Mouse (Mus musculus): Measurements from ENCODE around the gene Nkap.
A peak's percentile ranks its signal among the peaks of the same experiment; 100 is the strongest.
"Not testable (repeated sequence)": the region's sequence is repeated elsewhere in the genome, so short reads cannot be mapped to it uniquely, and the experiment has no call there.

The Nkap gene

DNA sequence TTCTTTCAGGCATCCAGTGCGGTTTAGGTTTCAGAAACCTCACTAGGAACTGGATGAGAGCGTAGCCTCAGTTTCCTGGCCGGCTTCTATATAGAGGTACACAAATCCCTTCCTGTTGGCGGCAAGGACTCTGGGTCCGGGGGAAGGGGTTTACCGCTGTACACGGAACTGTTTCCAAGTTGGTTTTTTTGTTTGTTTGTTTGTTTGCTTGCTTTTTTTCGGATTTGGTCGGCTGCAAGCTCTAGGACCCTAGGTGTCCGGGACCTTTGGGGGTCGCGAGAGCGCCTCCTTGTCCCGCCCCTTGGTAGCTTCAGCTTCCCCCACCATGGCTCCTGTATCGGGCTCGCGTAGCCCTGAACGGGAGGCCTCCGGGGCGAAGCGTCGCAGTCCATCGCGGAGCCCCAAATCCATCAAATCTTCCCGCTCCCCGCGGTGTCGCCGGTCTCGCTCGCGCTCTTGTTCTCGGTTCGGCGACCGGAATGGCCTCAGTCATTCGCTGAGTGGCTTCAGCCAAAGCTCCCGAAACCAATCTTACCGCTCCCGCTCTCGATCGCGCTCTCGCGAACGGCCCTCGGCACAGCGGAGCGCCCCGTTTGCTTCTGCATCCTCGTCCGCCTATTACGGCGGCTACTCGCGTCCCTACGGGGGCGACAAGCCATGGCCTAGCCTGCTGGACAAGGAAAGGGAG is at the start of gene Nkap:
Gene Nkap (plus strand): TSS at position 125 of the 688 bp plus-strand sequence.
- peak; percentile 45 to 47 for DNase-seq (ENCODE audit: low spot score in 2 of 2)

DNA sequence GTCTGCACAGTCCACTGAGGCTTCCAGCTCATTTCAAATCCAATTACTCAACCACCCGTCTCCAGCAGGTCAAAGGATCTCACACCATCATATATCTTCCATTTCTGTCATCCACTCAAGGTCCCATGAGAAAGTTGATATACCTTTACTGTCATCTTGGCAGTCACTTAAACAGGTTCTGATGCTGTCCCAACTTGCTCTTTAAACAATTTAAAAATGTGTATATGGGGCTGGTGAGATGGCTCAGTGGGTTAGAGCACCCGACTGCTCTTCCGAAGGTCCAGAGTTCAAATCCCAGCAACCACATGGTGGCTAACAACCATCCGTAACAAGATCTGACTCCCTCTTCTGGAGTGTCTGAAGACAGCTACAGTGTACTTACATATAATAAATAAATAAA is 46.2 kb upstream of the Nkap start:
- not testable (repeated sequence) for DNase-seq (ENCODE audit: low spot score in 2 of 2)

DNA sequence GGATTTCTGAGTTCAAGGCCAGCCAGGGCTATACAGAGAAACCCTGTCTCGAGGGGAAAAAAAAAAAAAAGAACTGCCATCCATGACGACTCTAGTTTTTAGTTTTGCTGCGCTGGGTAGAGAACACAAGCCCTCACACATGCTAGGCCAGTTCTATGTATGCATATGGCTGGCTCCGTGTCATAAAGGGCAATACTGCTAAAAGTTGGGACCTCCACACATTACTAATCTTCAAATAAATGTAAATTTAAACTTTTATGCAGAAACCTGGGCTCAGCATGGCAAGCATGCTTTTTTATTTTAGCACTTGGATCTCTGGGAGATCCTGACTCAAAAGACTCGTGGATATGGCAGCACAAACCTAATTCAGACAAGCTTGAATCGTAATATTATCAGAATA is 45.4 kb upstream of the Nkap start:
- no peak for DNase-seq (ENCODE audit: low spot score in 2 of 2)

DNA sequence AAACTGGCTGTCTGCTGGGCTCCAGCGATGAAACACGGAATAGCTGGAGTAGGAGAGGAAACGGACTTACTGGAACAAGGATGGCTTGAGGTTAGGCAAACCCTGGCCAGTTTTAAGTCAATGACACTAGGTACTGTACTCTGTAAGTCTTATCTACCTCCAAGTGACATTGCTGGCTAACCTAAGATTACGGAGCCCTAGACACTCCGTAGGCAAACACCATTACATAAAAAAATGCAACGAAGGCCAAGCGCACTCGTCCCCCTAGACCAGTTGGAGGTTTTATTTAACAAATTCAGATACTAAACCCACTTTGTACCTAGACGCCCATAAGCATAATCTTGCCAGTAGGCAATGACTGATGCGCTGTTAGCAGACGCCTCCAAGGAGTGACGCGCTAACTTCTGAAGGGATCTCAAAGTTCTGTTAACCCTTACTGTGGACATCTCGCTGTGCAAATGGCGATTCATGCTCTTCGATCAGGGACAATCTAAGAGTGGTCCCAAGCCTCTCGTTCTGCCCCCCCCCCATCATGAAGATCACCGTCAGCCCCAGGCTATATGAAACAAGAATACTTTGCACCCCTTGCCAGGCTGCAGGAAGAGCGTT is 42.2 kb upstream of the Nkap start:
- no peak for DNase-seq (ENCODE audit: low spot score in 2 of 2)

DNA sequence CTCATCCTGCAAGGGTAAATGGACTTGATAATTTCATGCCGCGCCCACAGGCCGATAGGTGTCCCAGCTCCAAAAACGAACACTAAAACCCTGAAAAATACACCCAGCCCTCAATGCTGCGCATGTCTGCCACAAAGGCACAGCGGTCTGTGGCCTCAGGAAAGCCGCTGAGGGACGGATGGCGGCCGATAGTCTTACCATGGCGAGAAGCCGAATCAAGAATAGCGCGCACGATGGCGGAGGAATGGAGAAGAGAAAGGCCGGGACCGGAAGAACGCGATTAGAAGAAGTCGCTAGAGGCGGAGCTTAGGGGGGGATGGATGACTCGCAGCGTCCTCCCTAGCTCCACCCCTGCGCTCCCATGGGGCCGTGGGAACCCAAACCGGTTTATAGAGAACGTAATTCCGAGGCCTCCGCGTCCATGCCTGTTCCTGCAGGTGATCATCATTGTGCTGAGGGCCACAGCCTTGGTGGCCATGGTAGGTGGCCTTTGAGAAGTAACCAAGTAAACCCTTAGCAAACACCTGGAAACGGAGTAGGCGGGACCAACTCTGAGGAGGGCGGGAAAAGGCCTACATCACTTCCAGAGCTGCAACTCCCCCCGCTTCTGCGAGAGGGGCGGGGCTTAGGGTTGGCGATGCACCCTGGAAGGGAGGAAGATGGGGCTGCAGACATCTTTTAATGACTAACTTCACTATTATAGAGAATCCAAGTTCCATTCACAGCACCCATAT is 41.5 kb upstream of the Nkap start, which contains the start of gene Rpl39:
Gene Rpl39 (minus strand): TSS at position 476 of the 734 bp plus-strand sequence.
- DNase-seq (ENCODE audit: low spot score in 2 of 2) = peak; percentile 68 to 80

DNA sequence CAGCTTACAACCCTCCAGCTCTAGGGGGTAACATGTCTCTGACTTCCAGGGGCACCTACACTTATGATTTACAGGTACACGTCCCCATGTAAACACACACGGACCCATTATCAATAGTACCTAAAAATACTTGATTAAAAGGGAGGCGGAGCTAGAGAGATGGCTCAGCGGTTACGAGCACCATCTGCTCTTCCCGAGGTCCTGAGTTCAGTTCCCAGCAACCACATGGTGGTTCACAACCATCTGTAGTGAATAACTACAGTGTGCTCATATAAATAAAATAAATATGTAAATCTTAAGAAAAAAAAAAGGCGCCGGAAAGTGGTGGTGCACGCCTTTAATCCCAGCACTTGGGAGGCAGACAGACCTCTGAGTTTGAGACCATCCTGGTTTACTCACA is 40.9 kb upstream of the Nkap start:
- no peak for DNase-seq (ENCODE audit: low spot score in 2 of 2)

DNA sequence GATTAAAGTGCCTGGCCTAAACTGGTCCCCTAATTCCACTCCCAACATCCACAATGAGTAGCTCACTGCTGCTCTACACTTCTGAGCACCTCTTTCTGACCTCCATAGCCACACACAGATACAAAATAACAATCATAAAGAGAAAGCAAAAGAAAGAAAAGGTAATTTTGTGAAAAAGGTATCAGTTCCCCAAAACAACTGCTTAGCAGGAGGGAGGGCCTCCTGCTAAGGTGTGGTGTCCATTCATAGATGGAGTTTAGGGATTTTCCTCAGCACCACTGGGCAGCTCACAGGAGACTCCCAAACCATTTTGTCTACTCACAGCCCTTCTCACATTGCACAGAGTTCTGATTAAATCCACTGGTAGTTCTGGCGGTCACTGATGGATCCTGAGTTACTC is 37.8 kb upstream of the Nkap start:
- no peak for DNase-seq (ENCODE audit: low spot score in 2 of 2)

DNA sequence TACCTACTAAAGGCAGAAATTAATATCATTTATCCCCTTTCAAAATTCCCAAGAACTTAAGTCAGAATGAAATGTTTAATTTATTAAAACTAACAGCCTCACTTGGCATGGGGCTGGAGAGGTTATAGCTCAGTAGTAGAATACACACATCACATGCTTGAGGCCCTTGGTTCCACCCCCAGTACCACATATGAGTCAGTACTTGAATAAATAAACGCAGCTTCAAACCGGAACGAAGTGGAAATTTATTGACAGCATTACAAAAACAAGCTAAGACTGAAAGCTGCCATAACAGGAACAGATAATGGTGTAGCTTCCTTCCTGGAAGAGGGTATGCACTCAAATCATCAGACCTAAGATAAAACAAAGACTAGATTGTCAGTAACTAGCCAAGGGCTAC is 35.1 kb upstream of the Nkap start:
- no peak for DNase-seq (ENCODE audit: low spot score in 2 of 2)

DNA sequence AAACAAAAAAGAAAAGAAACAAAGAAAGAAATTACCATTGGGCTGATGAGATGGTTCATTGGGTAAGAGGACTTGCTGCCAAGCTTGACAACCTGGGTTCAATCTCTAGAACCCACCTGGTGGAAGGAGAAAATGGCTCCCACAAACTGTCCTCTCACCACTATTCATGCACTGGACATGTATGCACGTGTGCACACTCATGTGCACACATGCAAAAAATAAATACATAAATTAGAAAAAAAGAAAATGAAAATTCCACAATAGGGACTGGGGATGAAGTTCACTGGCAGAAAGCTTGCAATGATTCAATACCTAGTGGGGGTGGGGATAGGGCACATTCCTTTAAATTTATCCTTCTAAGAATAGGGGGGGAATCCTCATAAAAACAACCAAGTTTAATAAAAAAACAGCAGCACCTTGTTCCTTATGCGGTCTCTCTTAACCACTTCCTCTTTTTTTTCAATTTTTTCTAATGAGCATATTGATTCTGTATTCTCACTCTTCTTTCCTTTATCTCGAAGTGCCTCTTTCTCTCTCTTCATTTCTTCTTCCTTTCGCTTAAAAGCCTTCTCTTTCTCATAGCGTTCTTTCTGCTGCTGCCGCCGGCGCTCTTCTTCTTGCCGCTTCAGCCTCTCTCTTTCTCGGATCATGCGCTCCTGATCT is 31.4 kb upstream of the Nkap start:
- DNase-seq (ENCODE audit: low spot score in 2 of 2) = no peak

DNA sequence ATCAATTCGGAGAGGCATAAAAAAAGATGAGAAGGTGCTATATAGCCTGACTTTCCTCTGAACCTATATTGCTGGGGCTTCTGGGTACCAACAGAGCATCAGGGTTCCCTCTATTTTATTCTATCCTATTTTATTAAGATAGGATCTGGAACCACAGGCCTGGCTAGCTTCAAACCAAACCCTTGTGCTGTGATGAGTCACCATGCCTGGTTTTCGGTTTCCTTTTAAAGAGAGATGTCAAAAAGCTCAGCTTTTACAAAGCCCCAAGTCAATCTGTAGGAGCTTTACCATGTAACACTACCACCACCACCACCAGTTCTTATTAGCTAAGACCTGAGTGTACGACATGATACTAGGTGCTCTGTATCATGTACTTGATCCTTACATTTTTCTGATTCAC is 27.9 kb upstream of the Nkap start:
- no peak for DNase-seq (ENCODE audit: low spot score in 2 of 2)

DNA sequence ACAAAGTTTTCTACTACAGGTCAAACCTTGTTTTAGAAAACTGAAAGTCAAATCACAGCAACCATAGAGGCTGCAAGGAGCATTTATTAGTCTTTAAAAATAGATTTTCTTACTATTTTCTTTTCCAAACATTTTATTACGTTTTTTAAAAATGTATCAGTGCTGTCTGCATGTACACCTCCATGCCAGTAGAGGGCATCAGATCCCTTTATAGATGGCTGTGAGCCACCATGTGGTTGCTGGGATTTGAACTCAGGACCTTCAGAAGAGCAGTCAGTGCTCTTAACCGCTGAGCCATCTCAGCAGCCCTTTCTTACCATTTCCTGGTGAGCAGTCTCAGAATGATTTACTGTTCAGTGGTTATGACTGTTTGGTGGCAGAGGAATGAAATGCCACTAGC is 22.8 kb upstream of the Nkap start:
- DNase-seq (ENCODE audit: low spot score in 2 of 2) = no peak

DNA sequence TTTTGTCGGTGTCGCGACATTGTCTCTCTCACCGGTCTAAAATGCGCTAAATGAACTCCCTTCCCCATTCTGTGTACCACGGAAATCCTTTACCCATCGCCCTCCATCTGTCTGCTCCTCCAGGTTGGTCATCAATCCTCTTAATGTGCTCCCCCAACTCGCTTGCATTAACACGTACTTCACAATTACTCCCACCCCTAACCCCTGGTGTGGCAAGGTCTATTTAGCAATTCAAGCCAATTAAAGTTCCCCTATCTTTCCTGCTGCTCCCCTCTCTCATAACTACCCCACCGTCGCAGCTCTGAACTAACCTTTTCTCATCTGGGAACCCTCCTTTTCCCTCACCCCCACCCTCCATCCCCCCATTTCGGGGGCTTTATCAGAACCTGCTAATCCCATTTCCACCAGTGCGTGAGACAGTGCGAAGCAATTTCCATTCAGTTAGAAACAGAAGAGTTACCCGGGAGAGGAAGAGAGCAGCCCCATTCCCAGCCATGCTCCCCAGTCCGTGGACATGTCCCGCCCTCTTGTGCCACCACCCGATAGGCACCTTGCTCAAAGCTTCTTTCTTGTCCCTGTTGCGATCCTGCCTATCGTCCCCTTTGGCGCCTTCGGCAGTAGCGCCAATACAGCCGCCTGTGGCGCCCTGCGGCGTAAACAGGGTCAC is 16.9 kb upstream of the Nkap start:
- DNase-seq (ENCODE audit: low spot score in 2 of 2) = no peak

DNA sequence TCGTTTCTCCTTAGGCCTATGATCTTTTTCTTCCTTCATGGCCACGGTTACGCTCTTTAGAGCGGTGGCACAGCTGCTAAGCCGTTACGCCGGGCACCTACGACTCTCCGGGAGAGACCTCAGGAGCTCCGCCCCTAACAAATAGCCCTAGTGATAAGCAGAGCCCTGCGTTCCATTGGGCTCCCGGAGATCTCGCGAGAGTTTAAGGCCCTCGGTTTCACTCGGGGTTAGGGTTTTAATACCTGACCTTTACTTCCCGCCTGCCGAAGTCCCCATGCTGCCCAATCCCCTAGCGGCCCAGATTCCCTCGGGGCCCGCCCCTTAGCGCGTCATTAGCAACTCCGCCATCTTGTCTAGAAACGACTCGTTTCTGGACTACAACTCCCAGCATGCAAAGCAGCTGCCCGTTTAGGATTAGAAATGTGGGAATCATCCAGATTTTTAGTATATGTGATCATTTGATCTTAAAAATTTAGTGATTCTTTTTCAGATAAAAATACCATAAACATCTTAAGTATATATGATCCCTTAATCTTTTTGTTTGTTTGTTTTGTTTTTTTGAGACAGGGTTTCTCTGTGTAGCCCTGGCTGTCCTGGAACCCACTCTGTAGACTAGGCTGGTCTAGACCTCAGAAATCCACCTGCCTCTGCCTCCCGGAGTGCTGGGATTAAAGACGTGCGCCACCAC is 16.3 kb upstream of the Nkap start, which contains the start of gene Upf3b:
Gene Upf3b (minus strand): TSS at position 130 of the 688 bp plus-strand sequence.
- DNase-seq (ENCODE audit: low spot score in 2 of 2) = peak; percentile 46 to 88

DNA sequence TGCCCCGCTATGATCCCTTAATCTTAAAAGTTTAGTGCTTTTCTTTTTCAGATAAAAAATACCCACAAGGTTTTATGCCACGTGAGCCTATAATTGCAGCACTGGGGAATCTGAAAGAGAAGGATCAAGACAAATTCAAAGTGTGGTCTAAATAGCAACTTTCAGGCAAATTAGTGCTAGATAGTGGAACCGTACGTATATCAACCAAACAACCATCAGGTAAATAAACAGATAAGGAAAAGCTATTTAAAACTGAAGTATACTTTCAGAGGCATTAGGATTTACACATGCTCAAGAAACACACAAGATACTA is 15.8 kb upstream of the Nkap start:
- no peak for DNase-seq (ENCODE audit: low spot score in 2 of 2)

DNA sequence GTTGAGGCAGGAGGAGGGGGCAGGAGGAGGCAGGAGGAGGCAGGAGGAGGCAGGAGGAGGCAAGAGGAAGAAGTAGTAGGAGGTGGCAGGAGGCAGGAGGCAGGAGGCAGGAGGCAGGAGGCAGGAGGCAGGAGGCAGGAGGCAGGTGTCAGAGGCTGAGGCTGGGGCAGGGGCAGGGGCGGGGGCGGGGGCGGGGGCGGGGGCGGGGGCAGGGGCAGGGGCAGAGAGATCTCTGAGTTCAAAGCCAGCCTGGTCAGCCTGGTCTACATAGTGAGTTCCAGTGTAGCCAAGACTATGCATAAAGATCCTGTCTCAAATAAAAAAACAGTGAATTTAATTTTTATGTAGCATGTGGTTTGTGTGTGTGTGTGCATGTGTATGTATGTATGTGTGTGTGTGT is 9.5 kb upstream of the Nkap start:
- DNase-seq (ENCODE audit: low spot score in 2 of 2) = no peak

DNA sequence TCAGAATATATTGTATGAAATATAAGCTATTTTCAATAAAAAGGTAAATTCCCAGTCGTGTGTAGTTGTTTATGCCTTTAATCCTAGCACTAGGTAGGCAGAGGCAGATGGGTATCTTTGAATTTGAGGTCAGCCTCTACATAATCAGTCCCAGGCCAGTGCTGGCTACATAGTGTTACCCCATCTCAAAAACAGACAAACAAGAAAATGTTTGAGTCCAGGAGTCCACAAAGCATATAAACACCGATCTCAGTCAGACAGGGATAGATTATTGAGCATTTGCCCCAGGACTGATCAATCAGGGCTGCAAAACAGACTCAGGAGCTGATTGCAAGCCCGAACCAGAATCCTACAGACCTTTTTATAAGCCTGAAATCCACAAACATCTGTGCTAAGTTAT is 7.0 kb upstream of the Nkap start:
- no peak for DNase-seq (ENCODE audit: low spot score in 2 of 2)

DNA sequence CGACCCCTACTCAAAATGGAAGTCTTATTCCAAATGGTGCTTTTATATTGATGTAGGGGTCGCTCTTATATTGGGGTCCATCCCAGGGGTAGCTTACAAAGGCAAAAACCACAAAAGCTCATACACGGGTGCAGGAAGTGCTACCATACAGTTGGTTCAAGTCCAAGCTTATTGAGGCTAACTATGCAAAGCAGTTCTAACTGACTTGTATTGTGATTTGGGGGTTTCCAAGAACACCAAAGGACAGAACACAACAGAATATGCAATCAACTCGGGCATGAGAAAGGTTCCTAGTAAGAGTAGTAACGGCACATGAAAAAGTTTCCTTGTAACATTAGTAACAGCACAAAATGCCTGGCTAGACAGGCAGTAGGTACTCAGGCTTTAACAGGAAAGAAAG is 6.4 kb upstream of the Nkap start:
- DNase-seq (ENCODE audit: low spot score in 2 of 2) = no peak

DNA sequence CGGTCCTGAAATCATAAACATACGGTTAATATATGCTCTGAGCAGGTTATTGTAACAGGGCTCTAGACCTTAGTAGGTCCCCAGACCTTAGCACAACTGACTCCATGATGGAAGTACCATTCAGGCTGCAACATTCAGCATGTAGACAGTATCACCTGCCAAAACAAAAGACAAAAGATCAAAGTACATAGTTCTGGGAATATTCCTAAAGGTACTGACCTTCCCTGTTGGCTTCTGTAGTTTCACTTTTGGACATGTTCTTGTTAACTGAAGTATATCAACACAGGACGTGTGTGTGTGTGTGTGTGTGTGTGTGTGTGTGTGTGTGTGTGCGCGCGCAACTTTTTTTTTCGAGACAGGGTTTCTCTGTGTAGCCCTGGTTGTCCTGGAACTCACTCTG is 1.1 kb upstream of the Nkap start:
- DNase-seq (ENCODE audit: low spot score in 2 of 2) = no peak

DNA sequence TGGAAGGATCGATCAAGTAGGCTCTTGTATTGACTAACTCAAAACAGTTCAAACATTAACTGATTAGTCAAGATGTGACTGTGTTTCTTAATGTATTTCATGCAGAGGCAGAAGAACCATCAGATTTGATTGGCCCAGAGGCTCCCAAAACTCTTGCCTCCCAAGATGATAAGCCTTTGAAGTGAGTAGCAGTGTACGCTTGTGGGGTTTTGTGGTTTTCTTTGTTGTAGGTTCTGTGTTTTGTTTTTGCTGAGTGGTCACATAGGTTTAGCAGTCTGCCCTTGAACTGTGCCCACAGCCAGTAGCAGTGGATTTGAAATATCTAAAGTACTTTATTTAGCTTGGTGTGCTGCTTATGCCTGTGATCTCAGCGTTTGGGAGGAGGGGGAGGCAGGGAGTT is 15.1 kb downstream of the Nkap start:
- no peak for DNase-seq (ENCODE audit: low spot score in 2 of 2)

DNA sequence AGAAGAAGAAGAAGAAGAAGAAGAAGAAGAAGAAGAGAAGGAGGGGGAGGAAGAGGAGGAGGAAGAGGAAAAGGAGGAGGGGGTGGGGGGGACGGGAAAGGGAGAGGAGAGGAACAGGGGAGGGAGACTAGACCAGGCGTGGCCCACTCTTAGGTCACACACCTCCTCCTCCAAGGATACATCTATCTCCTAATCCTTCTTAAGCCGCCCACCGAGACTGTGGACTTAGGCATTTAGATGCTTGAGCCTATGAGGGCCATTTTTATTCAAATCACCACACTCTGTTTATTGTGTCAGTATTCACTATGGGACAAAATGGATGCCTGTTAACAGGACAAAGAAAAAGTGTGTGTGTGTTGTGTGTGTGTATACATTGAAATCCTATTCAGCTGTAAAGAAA is 17.9 kb downstream of the Nkap start:
- not testable (repeated sequence) for DNase-seq (ENCODE audit: low spot score in 2 of 2)

DNA sequence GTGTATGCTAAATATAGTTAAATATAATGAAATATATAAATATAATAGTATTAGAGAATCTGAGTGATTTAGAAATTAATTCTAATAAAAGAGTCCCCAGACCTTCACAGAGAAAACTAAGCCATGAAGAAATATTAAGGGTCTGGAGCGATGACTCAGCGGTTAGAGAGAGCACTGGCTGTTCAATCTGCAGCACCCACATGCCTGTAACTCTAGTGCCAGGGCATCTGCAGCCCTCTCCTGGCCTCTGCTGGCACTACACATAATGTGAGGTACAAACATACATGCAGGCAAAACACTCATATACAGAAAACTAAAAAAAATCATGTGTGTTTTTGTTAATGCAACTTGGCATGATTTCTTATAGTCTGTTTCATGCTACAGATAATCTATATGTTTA is 18.4 kb downstream of the Nkap start:
- no peak for DNase-seq (ENCODE audit: low spot score in 2 of 2)
